Mouse (Mus musculus) urinary bladder, adult 2 months (tissue): Measurements from ENCODE around the gene Shisal2b. TPM values are rescaled to one million over a fixed set of nuclear protein-coding genes. Genes with fewer than 3 reads are reported as not detected.
A peak's percentile ranks its signal among the peaks of the same experiment; 100 is the strongest.
"Not testable (repeated sequence)": the region's sequence is repeated elsewhere in the genome, so short reads cannot be mapped to it uniquely, and the experiment has no call there.

Source experiments
- DNase-seq: peaks from one replicate; pipeline ENCODE4 v3.0.0; 2022; ENCODE audit warnings: low spot score
- polyA plus RNA-seq: library from polyadenylated mRNA; depleted of rRNA; stranded (reverse); fragments of >200 nt; gene quantifications from 2 replicates; pipeline ENCODE4 v1.2.3, GENCODE M21; 2012; rRNA removed

Shisal2b gene
- not detected in 2 replicates for polyA plus RNA-seq

DNA sequence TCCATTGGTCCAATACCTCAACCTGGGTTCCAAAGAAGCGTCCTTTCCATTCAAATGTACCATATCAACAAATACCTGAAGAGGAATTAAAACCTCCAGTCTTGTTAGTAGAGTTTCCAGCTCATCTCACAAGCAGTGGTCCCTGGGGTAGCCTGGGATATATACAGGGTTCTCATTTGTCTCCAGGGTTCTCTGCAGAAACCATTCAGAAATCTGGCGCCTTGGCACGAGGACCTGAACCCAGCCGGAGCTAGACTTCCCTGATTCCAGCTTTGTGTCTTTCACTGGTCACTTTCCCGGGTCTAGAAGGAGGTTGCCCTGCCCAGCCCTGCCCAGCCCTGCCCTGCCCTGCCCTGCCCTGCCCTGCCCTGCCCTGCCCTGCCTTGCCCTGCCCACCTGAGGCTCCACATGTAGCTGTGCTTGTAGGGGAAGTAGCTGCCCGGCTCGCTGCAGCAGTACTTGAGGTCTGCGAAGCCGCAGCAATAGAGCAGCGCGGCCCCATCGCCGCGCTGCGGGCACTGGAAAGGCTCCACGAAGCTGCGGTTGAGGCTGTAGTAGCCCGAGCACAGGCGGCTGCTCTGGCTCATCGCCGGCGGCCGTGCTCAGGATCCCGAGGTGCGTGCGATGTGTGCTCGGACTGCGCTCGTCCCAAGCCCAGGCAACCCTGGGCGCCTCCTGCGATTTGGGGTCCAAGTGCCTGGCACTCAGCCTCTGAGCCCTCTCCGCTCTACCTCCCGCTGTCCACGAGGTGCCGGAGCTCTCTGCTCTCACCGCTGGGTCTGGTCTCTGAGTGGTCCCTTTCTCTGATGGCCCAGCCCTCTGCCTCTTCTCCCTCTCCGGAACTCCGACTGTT, at the start of gene Shisal2b:
TSS of gene Shisal2b (minus strand) at position 767 of the 853 bp plus-strand sequence.
- DNase-seq = peak; percentile 23

DNA sequence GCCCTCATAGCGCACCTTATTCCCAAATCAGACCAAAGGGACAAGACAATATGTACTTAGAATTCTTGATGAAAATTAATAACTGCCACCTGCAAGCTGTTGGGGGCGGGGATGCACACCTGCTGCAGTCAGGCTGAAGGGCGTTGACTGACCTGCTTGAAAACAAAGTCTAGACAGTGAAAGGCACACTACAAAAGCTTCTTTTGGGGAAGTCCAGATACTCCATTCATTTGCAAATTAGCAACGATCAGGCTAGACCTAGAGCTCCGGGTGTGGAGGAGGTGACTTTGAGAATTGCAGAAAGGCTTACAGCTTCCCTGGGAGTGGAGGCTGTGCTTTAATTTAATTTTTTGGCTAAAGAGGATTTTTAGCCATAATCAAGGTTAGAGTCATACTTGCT, 47.9 kb upstream of the Shisal2b start:
- not testable (repeated sequence) for DNase-seq

DNA sequence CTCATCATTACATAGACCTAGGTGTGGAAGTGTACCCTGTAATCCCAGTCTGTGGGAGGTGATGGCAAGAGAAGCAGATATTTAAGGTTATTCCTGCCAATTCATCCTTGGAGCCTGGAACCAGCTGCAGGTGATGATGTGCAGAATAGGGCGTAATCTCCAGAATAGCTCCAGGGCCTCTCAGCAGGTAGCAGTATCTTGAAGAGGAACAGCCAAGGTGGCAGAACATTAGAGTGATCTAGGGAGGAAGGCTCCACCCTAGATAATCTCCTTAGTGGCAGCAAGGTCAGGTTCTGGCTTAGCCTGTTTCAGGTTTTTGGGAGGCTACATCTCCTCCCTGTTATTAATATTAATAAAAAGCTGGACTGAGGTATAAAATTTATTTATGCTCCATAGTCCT, 47.3 kb upstream of the Shisal2b start:
- not testable (repeated sequence) for DNase-seq

DNA sequence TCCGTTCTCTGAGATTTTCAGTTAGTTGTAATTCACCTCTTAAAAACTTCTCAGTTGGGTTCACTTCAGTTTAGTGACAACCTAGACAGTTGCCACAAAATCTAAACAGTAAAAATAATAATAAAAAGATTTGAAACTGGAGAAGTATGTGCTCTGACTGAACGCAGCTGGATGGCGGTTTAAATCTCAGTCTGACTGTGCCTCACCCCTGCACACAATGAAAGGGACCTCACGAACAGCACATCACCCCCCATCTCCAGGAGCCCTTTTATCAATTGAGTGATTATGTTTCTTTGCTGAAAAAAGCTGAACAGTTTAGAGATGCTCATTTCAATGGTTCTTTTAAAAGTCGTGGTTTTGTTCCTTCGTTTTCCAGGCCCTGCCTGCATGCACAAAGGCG, 45.0 kb upstream of the Shisal2b start:
- DNase-seq = no peak

DNA sequence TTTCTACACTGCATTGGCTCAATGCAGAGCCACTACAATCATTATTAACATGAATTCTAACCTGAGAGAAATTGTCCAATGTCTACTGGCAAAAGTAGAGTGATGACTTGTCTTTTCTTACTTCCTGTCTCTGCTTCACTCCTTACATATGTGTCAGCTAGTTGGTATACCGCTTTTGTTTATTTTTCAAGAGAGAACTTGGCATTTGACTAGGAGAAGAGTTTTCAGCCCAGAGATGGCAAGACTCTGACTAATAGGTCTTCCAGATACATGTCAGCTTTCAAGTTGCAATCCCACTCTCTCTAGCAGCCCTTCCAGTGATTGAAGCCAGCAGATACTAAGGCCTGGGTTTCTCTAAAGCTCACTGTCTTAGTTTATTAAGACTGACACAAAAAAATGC, 31.1 kb upstream of the Shisal2b start:
- no peak for DNase-seq

DNA sequence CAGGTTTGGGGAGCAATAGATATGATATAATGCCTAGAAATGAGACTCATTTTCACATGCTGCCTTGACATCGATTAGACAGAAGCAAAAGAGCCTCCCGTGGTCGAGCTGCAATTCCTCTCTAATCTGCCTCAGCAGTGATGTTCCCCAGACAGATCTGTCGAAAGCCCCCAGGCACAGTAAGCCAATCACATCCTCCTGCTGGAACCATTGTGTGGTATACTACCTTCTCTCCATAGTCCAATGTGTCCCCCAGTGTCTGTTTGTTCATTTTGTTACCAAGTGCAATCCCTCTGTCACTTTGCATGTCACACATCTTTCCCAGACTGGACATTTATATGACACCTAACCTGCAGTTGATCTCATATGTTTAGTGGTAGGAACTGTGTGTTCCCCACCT, 28.6 kb upstream of the Shisal2b start:
- no peak for DNase-seq

DNA sequence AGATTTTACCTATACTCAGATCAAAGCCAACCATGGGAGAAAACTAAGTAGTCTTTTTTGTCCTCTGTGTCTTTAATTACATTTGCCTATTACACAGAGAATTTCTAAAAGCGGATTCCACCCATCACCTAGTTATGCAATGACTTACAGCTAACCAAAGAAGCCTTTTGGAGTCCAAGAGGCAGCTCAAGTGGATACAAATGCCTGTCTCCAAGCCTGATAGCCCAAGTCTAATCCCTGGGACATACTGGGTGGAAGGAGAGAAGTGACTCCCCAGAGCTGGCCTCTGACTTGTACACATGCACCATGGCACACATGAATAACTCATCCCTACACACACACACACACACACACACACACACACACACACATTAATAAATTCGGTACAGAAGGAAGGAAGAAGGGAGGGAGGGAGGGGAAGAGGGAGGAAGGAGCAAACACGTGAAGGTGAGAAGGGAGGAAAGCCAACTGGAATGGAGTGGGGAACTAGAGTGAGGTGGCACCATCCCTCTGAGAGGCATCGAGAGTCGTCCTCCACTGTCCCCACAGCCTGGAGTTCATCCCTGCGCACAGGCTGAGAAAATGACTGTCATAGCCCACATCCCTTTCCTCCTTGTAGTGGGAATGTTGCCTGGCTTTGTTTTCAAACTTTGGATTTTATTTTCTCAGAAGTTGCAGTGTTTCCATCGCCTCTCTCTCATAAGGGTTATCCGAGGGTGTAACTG, 22.8 kb upstream of the Shisal2b start:
- DNase-seq = no peak

DNA sequence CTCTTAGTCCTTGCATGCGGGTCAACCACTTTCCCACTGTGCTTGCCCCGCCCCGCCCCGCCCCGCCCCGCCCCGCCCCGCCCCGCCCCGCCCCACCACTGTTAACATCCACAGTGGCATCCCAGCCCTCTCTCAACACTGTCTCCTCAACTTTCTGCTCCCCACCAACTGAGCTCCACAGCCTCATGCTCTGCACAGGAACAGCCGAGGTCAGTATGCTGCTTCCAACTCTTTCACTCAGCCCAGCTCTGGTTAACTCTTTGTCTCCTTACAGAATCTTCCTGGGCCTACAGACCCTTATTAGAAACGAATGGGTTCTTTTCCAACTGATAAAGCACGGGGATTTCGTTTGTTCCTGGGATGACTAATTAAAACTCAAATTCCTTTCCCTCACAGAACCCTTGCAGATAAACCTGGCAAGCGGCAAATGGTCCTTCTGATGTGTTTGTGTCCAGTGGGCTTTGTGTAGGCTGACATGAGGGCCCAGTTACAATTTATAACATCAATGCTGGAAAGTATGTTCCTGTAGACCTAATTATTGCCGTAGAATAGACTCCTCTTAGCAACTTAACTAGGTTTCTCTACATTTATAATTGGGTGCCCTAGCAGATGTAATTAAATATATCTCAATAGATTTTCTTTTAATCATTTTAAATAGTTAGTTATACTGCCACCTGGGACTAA, 20.0 kb upstream of the Shisal2b start:
- no peak for DNase-seq

DNA sequence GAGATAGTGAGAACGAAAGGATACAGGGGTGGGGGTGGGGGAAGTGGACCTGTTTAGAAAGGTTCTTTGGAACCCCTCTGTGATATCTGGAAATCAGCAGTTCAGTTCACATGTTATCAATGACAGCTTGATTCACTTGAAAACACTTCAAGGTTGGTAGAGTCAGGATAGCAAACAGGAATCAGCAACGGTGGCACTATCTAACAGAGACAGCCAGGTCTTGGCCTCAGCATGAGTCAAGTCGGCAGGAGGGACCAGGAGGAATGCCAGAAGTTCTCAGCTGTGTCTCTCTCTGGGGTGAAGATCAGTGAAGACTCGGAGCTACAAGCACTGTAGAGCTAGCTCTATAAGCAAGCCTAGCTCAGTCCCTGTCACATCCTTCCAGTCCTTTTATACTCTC, 14.8 kb upstream of the Shisal2b start:
- DNase-seq = no peak

DNA sequence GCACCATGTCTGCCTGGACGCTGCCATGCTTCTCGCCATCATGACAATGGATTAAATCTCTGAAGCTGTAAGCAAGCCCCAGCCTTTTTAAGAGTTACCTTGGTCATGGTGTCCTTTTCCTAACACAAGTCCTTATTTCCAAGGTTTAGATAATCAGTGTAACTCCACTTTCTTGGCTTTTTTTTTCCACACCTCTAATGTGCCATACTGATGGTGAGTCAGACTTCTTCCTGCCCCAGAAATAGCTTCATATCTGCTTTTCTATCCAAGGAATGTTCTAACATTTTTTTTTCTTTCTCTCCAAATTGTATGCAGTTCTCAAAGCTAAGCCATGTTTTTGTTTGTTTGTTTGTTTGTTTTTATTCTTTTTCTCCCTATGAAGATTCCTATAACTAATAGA, 6.2 kb upstream of the Shisal2b start:
- no peak for DNase-seq

DNA sequence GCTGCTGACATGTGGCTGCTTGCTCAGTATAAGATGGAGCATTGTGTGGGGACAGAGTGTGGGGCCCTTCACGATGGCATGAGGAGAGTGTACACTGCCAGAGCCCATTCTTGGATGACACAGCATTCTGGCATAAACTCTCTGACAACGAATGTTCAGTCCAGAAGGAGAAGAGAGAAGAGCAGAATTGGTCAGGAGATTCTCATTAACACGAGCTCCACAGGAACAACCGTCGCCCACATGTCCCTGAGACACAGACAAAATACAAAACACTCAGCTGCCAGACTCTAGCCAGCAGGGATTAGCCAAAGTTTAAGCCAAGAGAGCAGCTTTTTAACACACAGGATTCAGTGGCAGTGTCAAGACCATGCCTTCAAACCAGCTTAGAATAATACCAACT, 3.0 kb upstream of the Shisal2b start:
- DNase-seq = no peak

DNA sequence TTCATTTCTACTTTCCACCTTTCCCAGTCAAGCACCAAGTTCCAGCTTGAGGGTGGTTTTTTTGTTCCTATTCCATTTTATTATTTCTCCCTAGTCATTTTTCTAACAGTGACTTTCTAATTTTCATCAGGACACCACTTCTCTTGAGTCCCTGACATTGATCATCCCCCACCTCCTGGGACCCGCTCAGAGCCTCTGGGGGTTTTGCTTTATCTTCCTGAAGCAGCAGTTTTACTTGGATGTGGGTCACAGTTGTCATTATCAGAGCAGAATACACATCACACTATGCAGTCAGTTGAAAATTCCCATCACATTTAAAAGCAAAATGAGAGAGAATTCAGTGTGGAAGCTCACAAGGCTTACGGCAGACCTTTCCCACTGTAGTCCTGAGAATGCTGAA, 10.0 kb downstream of the Shisal2b start:
- DNase-seq = no peak

DNA sequence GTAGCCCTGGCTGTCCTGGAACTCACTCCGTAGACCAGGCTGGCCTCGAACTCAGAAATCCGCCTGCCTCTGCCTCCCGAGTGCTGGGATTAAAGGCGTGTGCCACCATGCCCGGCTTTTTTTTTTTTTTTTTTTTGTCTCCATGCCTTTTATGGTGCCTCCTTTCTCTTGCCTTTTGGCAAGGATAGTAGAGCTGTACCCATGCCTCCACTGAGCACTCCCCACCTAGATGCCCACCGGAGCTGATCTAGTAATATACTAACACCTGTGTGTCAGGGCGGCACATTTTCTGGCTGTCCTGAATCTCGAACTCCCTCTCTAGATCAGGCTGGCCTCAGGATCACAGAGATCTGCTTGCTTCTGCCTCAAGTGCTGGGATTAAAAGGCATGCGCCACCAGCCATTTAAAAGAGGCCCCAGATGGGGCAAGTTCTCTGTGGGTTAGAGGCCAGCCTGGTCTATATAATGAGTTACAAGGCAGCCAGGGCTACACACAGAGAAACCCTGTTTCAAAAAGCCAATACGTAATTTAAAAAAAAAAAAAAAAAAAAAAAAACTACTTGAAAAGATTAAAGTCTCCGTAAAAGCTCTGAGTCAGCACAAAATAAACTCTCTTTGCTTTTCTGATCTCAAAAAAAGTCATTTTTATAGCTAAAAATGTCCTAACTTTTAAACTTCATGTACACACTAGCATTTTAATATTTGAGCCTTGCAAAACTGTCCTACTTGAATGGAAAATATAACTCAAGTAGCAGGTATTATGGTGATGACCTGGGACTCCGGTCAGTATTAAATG, 20.2 kb downstream of the Shisal2b start:
- DNase-seq = no peak

DNA sequence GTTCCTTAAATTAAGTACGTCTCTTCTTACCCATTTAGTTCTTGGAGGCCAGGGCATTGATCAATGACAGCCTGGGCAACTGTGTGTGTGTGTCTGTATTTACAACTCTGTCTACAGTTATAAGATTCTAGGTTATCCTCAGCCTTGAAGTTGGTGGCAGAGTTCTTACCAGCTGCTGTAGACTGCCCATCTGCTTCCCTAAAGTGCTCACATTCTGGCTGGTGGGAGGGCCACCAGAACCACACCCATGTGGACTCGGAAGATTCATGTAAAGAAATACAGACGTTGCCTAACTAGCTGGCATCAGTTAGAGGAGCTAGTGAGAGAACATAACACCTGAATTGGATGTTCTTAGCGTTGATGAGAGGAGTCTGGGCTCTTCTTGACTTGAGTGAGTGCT, 21.8 kb downstream of the Shisal2b start:
- DNase-seq = no peak

DNA sequence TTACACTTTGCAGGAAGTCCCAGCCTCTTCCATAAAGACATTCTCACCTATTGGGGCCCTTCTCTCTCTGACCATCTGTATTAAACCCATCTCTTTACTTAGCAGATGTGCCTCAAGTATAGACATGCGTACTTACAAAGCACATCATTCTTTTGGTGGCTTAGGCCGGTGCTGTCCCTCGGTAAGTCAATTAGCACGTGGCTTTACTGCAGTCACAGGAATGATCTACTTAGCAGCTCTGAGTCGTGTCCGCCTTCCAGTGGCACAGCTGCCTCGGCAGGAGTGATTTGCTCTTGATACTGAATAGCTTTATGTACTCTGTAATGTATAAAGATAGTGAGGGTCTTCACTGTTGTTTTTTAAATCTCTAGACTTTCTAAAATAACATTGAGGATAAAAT, 26.1 kb downstream of the Shisal2b start:
- DNase-seq = no peak

DNA sequence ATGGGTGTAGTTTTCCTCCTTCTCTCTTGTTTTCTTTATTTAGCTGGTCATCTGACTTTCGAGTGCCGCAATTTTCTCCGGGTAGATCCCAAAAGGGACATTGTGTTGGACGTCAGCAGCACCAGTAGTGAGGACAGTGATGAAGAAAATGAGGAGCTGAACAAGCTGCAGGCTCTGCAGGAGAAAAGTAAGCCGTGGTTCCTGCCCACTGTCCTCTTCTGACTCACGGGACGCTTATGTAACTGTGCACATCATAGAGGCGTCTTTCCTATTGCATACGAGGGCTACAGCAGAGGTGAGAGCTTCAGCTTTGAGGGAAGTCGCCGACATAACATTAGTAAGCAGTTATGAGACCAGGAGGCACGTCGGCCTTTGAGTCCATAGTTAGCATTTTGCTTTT, 30.9 kb downstream of the Shisal2b start:
- no peak for DNase-seq

DNA sequence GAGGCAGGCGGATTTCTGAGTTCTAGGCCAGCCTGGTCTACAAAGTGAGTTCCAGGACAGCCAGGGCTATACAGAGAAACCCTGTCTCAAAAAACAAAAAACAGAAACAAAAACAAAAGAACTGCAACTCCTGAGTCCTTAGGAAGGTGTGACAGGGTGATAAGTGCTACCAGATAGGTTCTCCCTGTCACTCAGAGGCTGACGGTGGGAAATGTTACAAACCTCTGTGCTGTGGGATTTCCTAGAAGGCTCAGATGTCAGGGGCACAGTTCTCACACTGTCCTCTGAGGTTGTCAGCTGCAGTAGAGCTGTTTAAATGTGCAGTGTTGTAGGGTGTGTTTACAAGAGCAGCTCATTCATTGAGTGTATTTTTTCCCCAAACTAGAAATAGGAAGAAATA, 38.2 kb downstream of the Shisal2b start:
- no peak for DNase-seq

DNA sequence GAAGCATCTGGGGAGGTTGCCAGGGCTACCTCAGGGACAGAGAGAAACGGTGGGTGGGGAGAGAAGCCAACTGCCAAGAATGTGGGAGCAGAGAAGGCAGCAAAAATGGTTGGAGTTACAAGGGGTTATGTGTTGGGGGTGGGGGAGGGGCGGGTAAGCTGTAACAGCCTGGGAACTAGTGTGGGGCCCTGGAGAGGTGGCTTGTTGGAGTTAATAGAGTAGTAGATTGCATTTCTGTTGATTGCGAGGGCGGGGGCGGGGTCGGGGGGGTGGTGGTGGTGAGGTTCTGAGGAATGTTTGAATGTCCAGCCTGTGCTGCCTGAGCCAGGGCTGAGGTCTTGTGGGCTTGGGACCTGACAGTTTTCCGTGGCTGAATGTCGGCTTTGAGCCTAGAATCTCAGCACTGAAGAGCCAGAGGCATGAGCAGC, 41.3 kb downstream of the Shisal2b start:
- no peak for DNase-seq

DNA sequence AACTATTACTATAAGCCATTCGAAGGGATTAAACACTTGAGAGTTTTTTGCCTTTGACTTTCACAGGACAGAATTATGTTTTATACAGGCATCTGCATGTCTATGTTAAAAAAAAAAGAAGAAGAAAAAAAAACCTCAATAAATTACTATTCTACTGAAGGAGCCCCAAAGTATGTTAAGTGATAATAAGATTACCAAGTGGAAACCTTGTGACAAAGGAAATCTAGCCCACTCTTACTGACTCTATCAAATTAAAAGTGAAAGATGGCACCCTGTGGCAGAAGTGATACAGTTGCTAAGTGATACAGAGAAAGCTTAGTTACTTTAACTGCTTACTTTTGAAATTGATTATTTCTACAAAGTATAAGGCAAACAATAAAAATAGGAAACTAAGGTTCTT, 41.8 kb downstream of the Shisal2b start:
- DNase-seq = no peak

DNA sequence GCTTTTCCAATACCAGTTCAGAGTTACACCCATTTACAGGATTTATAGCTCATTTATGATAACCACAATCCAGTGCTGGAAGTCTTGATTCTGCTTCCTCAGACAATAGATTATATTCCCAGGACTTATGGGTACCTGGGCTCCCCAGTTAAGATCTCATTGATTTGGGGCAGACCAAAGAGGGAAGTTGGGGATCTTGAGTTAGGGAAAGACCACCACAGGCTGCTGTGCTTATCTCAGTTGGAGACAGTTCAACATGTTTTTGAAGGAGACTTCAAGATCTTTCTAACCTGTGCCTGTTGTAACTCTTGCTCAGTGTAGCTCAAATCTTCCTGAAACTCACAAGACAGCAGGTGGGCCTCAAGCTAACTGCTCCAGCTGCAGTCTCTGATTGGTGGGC, 42.5 kb downstream of the Shisal2b start:
- DNase-seq = no peak

DNA sequence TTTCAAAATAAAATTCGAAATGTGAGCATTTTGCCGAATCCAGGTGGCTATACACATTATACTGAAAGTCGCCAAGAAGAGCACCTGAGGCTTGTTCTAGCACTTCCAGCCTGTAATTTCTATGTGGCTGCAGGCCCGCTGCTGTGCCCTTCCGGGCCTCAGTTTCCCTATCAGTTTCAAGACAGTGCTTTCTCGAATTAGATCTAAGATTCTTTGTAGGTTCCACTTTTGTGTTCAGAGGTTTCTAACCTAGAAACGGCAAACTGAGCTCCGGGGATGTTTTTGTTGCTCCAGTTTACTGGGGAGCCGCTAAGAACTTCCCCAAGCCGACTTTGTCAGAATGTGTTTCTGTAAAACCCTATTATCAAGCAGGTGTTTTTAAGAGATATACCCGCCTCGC, 46.0 kb downstream of the Shisal2b start:
- DNase-seq = no peak
